Mouse (Mus musculus) liver, embryonic 11.5 days (tissue): ENCODE data around the gene Ganab. TPM values are rescaled to one million over a fixed set of nuclear protein-coding genes. Genes with fewer than 3 reads are reported as not detected.

Source experiments
- ATAC-seq: fragments of 200-750 bp; cut with Nextera tagmentation; replicated peaks from 2 replicates; pipeline ENCODE4 v1.8.0; 2017; ENCODE audit warnings: moderate number of reproducible peaks, mild to moderate bottlenecking, moderate TSS enrichment, moderate library complexity; ENCODE audit not compliant: low FRiP score
- DNase-seq: peaks from one replicate; pipeline ENCODE4 v3.0.0-alpha.2; 2017; ENCODE audit warnings: low spot score
- H3K27ac ChIP-seq: fragments of 300-500 bp; sonication (generic); 2 replicates; pipeline ENCODE4 v1.5.1; 2014; ENCODE audit warnings: mild to moderate bottlenecking, low read depth, low read length, control low read depth
- H3K27me3 ChIP-seq: fragments of 300-500 bp; sonication (generic); replicated peaks from 2 replicates; pipeline ENCODE4 v1.6.1; 2014; ENCODE audit warnings: low read length, mixed read lengths; ENCODE audit not compliant: control insufficient read depth, insufficient read depth
- H3K36me3 ChIP-seq: fragments of 300-500 bp; sonication (generic); 2 replicates; pipeline ENCODE4 v1.6.1; 2014; ENCODE audit warnings: mild to moderate bottlenecking, low read length, moderate library complexity, mixed read lengths; ENCODE audit not compliant: control insufficient read depth, insufficient read depth
- H3K4me1 ChIP-seq: fragments of 300-500 bp; sonication (generic); replicated peaks from 2 replicates; pipeline ENCODE4 v1.6.1; 2014; ENCODE audit warnings: low read length, mixed read lengths; ENCODE audit not compliant: control insufficient read depth, insufficient read depth
- H3K4me2 ChIP-seq: fragments of 300-500 bp; sonication (generic); 2 replicates; pipeline ENCODE4 v1.6.1; 2014; ENCODE audit warnings: mild to moderate bottlenecking, control low read depth, moderate library complexity
- H3K4me3 ChIP-seq: fragments of 300-500 bp; sonication (generic); 2 replicates; pipeline ENCODE4 v1.5.1; 2014; ENCODE audit warnings: low read depth, low read length, control low read depth
- H3K9ac ChIP-seq: fragments of 300-500 bp; sonication (generic); 2 replicates; pipeline ENCODE4 v1.6.1; 2014; ENCODE audit warnings: low read depth, low read length, control low read depth
- H3K9me3 ChIP-seq: fragments of 300-500 bp; sonication (generic); 2 replicates; pipeline ENCODE4 v1.6.1; 2016; ENCODE audit warnings: low read length, inconsistent platforms, mixed read lengths; ENCODE audit not compliant: control insufficient read depth
- WGBS: fragments of 180-500 bp; shearing (Covaris S2); extraction: QIAGEN DNeasy Blood & Tissue Kit; methylation state at CpG from one replicate; pipeline ENCODE4 v1.1.7; 2014; 5-methylcytosine and 5-hydroxymethylcytosine counted together
- polyA plus RNA-seq: library from polyadenylated mRNA; unstranded; fragments of >200 nt; fragmentation: Nextera tagmentation; extraction: Ambion mirVana; gene quantifications from 2 replicates; pipeline ENCODE4 v1.2.1, GENCODE M21; 2014

The Ganab gene
- 91.8 and 106 TPM in 2 replicates for polyA plus RNA-seq

GRCm38 (mm10) chr19:8897865-8898495 lies at the start of gene Ganab:
TSS of gene Ganab (plus strand) at chr19:8898071.
- under 1% methylated on average over 53 of the region's 53 CpGs for WGBS
- Histone ChIP-seq H3K4me3 (peak within 1 kb of the TSS; percentile 98), H3K9ac (peak within 1 kb of the TSS; percentile 97), H3K27me3 (no peaks in the 10 kb centered on the region), H3K9me3 (no peaks in the 10 kb centered on the region), H3K4me1 (peaks cover 25% of the 10 kb centered on the region), H3K36me3 (peaks cover 16% of the 10 kb centered on the region; the same call in 1 of the 2 replicates), H3K4me2 (peak within 1 kb of the TSS; percentile 87), H3K27ac (peak within 1 kb of the TSS; percentile 93)
- ATAC-seq (peak; percentile 98), DNase-seq (peak; percentile 95)

GRCm38 (mm10) chr19:8848356-8848755 lies 49.5 kb upstream of the Ganab start:
- no peak overlapping the region for H3K9ac ChIP-seq

GRCm38 (mm10) chr19:8850402-8850901 lies 47.4 kb upstream of the Ganab start, which contains the start of gene Lrrn4cl:
TSS of gene Lrrn4cl (plus strand) at chr19:8850768.
- H3K36me3 ChIP-seq, result peaks cover 8% of the 10 kb centered on the region; the same call in 1 of the 2 replicates
- no peak within 1 kb of the TSS for H3K27ac ChIP-seq
- ATAC-seq (0 out of 2 replicates have a peak, but pooled peaks have one; percentile 26), DNase-seq (no peak)
- no peak within 1 kb of the TSS for H3K9ac ChIP-seq
- WGBS, result 48% methylated on average over 7 of the region's 7 CpGs
- H3K4me2 ChIP-seq, result peak within 1 kb of the TSS; percentile 10; the same call in 1 of the 2 replicates
- H3K4me1 ChIP-seq, result no peaks in the 10 kb centered on the region
- no peaks in the 10 kb centered on the region for H3K9me3 ChIP-seq
- no peaks in the 10 kb centered on the region for H3K27me3 ChIP-seq
- no peak within 1 kb of the TSS for H3K4me3 ChIP-seq

More at GRCm38 (mm10) chr19:8848356-8848755, 49.5 kb upstream of the Ganab start:
- peaks cover 8% of the 10 kb centered on the region; the same call in 1 of the 2 replicates for H3K36me3 ChIP-seq
- H3K4me1 ChIP-seq, result no peaks in the 10 kb centered on the region
- H3K4me2 ChIP-seq, result no peak overlapping the region
- no peak for ATAC-seq
- H3K27ac ChIP-seq, result no peak overlapping the region
- H3K27me3 ChIP-seq, result no peaks in the 10 kb centered on the region
- H3K4me3 ChIP-seq, result no peak overlapping the region
- no peaks in the 10 kb centered on the region for H3K9me3 ChIP-seq
- WGBS, result 80% methylated on average over 5 of the region's 5 CpGs
- DNase-seq, result no peak

- 44% methylated on average over 7 of the region's 7 CpGs for WGBS
- no peaks in the 10 kb centered on the region for H3K4me1 ChIP-seq
- peaks cover 8% of the 10 kb centered on the region; the same call in 1 of the 2 replicates for H3K36me3 ChIP-seq
- no peak overlapping the region for H3K4me3 ChIP-seq
- H3K27ac ChIP-seq, result no peak overlapping the region
- no peak overlapping the region for H3K9ac ChIP-seq
- peak overlapping the region; percentile 10; the same call in 1 of the 2 replicates for H3K4me2 ChIP-seq
- no peaks in the 10 kb centered on the region for H3K9me3 ChIP-seq
- DNase-seq, result no peak
- ATAC-seq, result no peak
- no peaks in the 10 kb centered on the region for H3K27me3 ChIP-seq
Measured at GRCm38 (mm10) chr19:8851639-8852038, 46.2 kb upstream of the Ganab start.

GRCm38 (mm10) chr19:8852236-8852928 lies 45.5 kb upstream of the Ganab start:
- H3K36me3 ChIP-seq, result peaks cover 3% of the 10 kb centered on the region; the same call in 1 of the 2 replicates
- no peaks in the 10 kb centered on the region for H3K27me3 ChIP-seq
- H3K4me3 ChIP-seq, result no peak overlapping the region
- no peak overlapping the region for H3K27ac ChIP-seq
- H3K4me1 ChIP-seq, result no peaks in the 10 kb centered on the region
- no peaks in the 10 kb centered on the region for H3K9me3 ChIP-seq
- H3K9ac ChIP-seq, result no peak overlapping the region
- no peak for DNase-seq
- ATAC-seq, result no peak
- WGBS, result 52% methylated on average over 10 of the region's 10 CpGs
- no peak overlapping the region for H3K4me2 ChIP-seq

- H3K36me3 ChIP-seq, result peaks cover 2% of the 10 kb centered on the region; the same call in 1 of the 2 replicates
- H3K4me2 ChIP-seq, result no peak overlapping the region
- no peaks in the 10 kb centered on the region for H3K4me1 ChIP-seq
- H3K4me3 ChIP-seq, result no peak overlapping the region
- DNase-seq, result no peak
- H3K9me3 ChIP-seq, result no peaks in the 10 kb centered on the region
- WGBS, result 77% methylated on average over 3 of the region's 3 CpGs
- no peak for ATAC-seq
- H3K9ac ChIP-seq, result no peak overlapping the region
- H3K27me3 ChIP-seq, result no peaks in the 10 kb centered on the region
- H3K27ac ChIP-seq, result no peak overlapping the region
Measured at GRCm38 (mm10) chr19:8853117-8853516, 44.8 kb upstream of the Ganab start.

GRCm38 (mm10) chr19:8857689-8858088 lies 40.2 kb upstream of the Ganab start:
- 34% methylated on average over 4 of the region's 4 CpGs for WGBS

GRCm38 (mm10) chr19:8859018-8859417 lies 38.9 kb upstream of the Ganab start:
- WGBS, result 13% methylated on average over 1 of the region's 1 CpGs
- Histone ChIP-seq H3K4me2 (no peak overlapping the region), H3K4me1 (no peaks in the 10 kb centered on the region), H3K9ac (no peak overlapping the region; the same call in 1 of the 2 replicates), H3K36me3 (no peaks in the 10 kb centered on the region), H3K27me3 (no peaks in the 10 kb centered on the region), H3K27ac (no peak overlapping the region), H3K9me3 (no peaks in the 10 kb centered on the region), H3K4me3 (no peak overlapping the region)
- ATAC-seq, result no peak; the same call in 1 of the 2 replicates
- DNase-seq, result no peak

More at GRCm38 (mm10) chr19:8857689-8858088, 40.2 kb upstream of the Ganab start:
- no peak overlapping the region for H3K27ac ChIP-seq
- no peak overlapping the region for H3K4me3 ChIP-seq
- no peak overlapping the region for H3K9ac ChIP-seq
- no peaks in the 10 kb centered on the region for H3K36me3 ChIP-seq
- H3K9me3 ChIP-seq, result no peaks in the 10 kb centered on the region
- H3K4me1 ChIP-seq, result no peaks in the 10 kb centered on the region
- H3K27me3 ChIP-seq, result no peaks in the 10 kb centered on the region
- ATAC-seq (0 out of 2 replicates have a peak, but pooled peaks have one; percentile 47), DNase-seq (no peak)
- no peak overlapping the region for H3K4me2 ChIP-seq
